Mouse (Mus musculus): ENCODE data around the gene Dennd4a. TPM values are rescaled to one million over a fixed set of nuclear protein-coding genes. Genes with fewer than 3 reads are reported as not detected.

Dennd4a gene
- polyA plus RNA-seq, 1 experiment from 2014 or later, result 6.3 TPM

- Histone ChIP-seq H3K27ac (ENCODE audit: low read length) (no peak overlapping the region), H3K9ac (replicated peaks; ENCODE audit: low read depth) (no peak overlapping the region), H3K9me3 (ENCODE audit: low read length) (no peaks in the 10 kb centered on the region), H3K27me3 (replicated peaks; ENCODE audit: insufficient read depth, low read length) (no peaks in the 10 kb centered on the region), H3K4me2 (replicated peaks; ENCODE audit: low read depth, low read length) (no peak overlapping the region), H3K4me3 (ENCODE audit: low read depth, low read length) (no peak overlapping the region), H3K4me1 (ENCODE audit: insufficient read depth, low read depth, low read length) (no peaks in the 10 kb centered on the region), H3K36me3 (ENCODE audit: insufficient read depth, low read length) (no peaks in the 10 kb centered on the region)
- no peak for TF ChIP-seq CTCF (IDR thresholded peaks at IDR 0.05)
- TF ChIP-seq EP300 (IDR thresholded peaks at IDR 0.05), result no peak
- DNase-seq (ENCODE audit: low spot score) (no peak), ATAC-seq (no peak)
- 86% methylated on average over 7 of the region's 7 CpGs for WGBS
Observed at GRCm38 (mm10) chr9:64788070-64788469, 23.1 kb upstream of the Dennd4a start.

DNA sequence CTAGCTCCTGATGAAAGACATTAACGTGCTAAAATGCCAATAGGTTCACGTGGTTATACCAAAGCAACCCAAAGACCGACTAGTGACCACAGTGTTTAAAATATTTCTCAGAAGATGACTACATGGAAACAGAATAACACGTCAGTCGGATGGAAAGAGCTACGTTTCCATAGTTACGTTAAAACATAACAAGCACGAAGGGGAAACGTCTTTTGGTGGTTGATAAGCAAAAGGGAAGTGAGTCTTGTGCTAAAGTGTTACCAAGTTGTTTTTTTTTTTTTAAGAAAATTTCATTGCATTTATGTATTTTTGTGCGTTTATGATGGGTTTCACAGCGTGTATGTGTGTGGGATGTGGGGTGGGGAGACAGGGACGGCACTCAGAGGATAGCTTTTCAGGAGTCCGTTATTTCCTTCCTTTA is 21.8 kb upstream of the Dennd4a start:
- Histone ChIP-seq H3K4me1 (ENCODE audit: insufficient read depth, low read depth, low read length) (no peaks in the 10 kb centered on the region), H3K36me3 (ENCODE audit: insufficient read depth, low read length) (no peaks in the 10 kb centered on the region), H3K9ac (replicated peaks; ENCODE audit: low read depth) (no peak overlapping the region), H3K9me3 (ENCODE audit: low read length) (no peaks in the 10 kb centered on the region), H3K4me2 (replicated peaks; ENCODE audit: low read depth, low read length) (no peak overlapping the region), H3K4me3 (ENCODE audit: low read depth, low read length) (no peak overlapping the region), H3K27ac (ENCODE audit: low read length) (no peak overlapping the region), H3K27me3 (replicated peaks; ENCODE audit: insufficient read depth, low read length) (no peaks in the 10 kb centered on the region)
- TF ChIP-seq CTCF (IDR thresholded peaks at IDR 0.05) (no peak), EP300 (IDR thresholded peaks at IDR 0.05) (peak; percentile 93)
- WGBS, result 44% methylated on average over 13 of the region's 13 CpGs
- peak; percentile 23; the same call in 1 of the 2 replicates for ATAC-seq
- DNase-seq (ENCODE audit: low spot score), result peak; percentile 75

DNA sequence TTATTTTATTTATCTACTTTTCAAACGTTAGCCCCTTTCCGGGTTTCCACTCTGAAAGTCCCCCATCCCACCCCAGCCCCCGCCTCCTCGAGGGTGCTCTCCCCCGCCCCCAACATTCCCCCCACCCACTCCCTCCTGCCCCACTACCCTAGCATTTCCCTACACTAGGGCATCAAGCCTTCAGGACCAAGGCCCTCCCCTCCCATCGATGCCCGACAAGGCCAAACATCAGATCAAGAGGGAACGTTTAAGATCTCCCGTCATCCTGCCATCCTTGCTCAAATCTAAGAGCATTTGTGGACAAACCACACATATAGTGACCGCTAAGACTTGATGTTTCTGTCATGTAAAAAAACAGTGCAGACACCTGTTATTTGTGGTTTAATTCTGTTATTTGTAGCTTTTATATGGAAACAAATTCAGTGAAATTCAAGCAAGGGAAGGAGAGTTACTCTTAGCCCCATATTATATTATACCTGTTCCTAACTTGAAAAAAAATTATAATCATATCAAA is 21.2 kb upstream of the Dennd4a start:
- no peak for DNase-seq (ENCODE audit: low spot score)
- H3K27me3 ChIP-seq (replicated peaks; ENCODE audit: insufficient read depth, low read length), result no peaks in the 10 kb centered on the region
- no peak overlapping the region for H3K9ac ChIP-seq (replicated peaks; ENCODE audit: low read depth)
- no peak overlapping the region for H3K4me2 ChIP-seq (replicated peaks; ENCODE audit: low read depth, low read length)
- no peaks in the 10 kb centered on the region for H3K4me1 ChIP-seq (ENCODE audit: insufficient read depth, low read depth, low read length)
- H3K4me3 ChIP-seq (ENCODE audit: low read depth, low read length), result no peak overlapping the region
- H3K27ac ChIP-seq (ENCODE audit: low read length), result no peak overlapping the region
- H3K36me3 ChIP-seq (ENCODE audit: insufficient read depth, low read length), result no peaks in the 10 kb centered on the region
- H3K9me3 ChIP-seq (ENCODE audit: low read length), result no peaks in the 10 kb centered on the region
- TF ChIP-seq CTCF (IDR thresholded peaks at IDR 0.05) (no peak), EP300 (IDR thresholded peaks at IDR 0.05) (no peak)
- no peak for ATAC-seq
- 73% methylated on average over 10 of the region's 10 CpGs for WGBS

GRCm38 (mm10) chr9:64790673-64791660 is 20.2 kb upstream of the Dennd4a start:
- Histone ChIP-seq H3K9me3 (ENCODE audit: low read length) (no peaks in the 10 kb centered on the region), H3K4me1 (ENCODE audit: insufficient read depth, low read depth, low read length) (no peaks in the 10 kb centered on the region), H3K9ac (replicated peaks; ENCODE audit: low read depth) (no peak overlapping the region), H3K36me3 (ENCODE audit: insufficient read depth, low read length) (no peaks in the 10 kb centered on the region), H3K4me2 (replicated peaks; ENCODE audit: low read depth, low read length) (no peak overlapping the region), H3K27me3 (replicated peaks; ENCODE audit: insufficient read depth, low read length) (no peaks in the 10 kb centered on the region), H3K4me3 (ENCODE audit: low read depth, low read length) (no peak overlapping the region), H3K27ac (ENCODE audit: low read length) (peak overlapping the region; percentile 45)
- DNase-seq (ENCODE audit: low spot score) (peak; percentile 90), ATAC-seq (peak; percentile 25)
- TF ChIP-seq CTCF (IDR thresholded peaks at IDR 0.05), result no peak
- peak; percentile 44 for TF ChIP-seq EP300 (IDR thresholded peaks at IDR 0.05)
- WGBS, result 55% methylated on average over 7 of the region's 7 CpGs

- no peak overlapping the region for H3K9ac ChIP-seq (replicated peaks; ENCODE audit: low read depth)
- ATAC-seq (no peak), DNase-seq (ENCODE audit: low spot score) (peak; percentile 66)
- no peak for TF ChIP-seq CTCF (IDR thresholded peaks at IDR 0.05)
- TF ChIP-seq EP300 (IDR thresholded peaks at IDR 0.05), result peak; percentile 23; the same call in 1 of the 2 replicates
- H3K4me3 ChIP-seq (ENCODE audit: low read depth, low read length), result no peak overlapping the region
- peak overlapping the region; percentile 54 for H3K27ac ChIP-seq (ENCODE audit: low read length)
- H3K27me3 ChIP-seq (replicated peaks; ENCODE audit: insufficient read depth, low read length), result no peaks in the 10 kb centered on the region
- no peaks in the 10 kb centered on the region for H3K36me3 ChIP-seq (ENCODE audit: insufficient read depth, low read length)
- no peak overlapping the region for H3K4me2 ChIP-seq (replicated peaks; ENCODE audit: low read depth, low read length)
- H3K4me1 ChIP-seq (ENCODE audit: insufficient read depth, low read depth, low read length), result no peaks in the 10 kb centered on the region
- 45% methylated on average over 1 of the region's 1 CpGs for WGBS
- H3K9me3 ChIP-seq (ENCODE audit: low read length), result no peaks in the 10 kb centered on the region
Observed at GRCm38 (mm10) chr9:64791676-64792075, 19.5 kb upstream of the Dennd4a start.
